Mouse (Mus musculus) lung, embryonic 15.5 days (tissue): ENCODE data around the gene Slit1. TPM values are rescaled to one million over a fixed set of nuclear protein-coding genes. Genes with fewer than 3 reads are reported as not detected.

ENCODE experiments used
- ATAC-seq: fragments of 200-750 bp; cut with Nextera tagmentation; 2 replicates; pipeline ENCODE4 v1.8.0; 2017; ENCODE audit warnings: moderate number of reproducible peaks, borderline replicate concordance; ENCODE audit not compliant: low FRiP score, low TSS enrichment; ENCODE audit errors: extremely low read depth
- H3K27ac ChIP-seq: fragments of 300-500 bp; sonication (generic); 2 replicates; pipeline ENCODE4 v1.5.1; 2015; ENCODE audit warnings: moderate library complexity, mild to moderate bottlenecking, inconsistent platforms
- H3K27me3 ChIP-seq: fragments of 300-500 bp; sonication (generic); 2 replicates; pipeline ENCODE4 v1.6.1; 2015; ENCODE audit warnings: inconsistent platforms
- H3K36me3 ChIP-seq: fragments of 300-500 bp; sonication (generic); 2 replicates; pipeline ENCODE4 v1.6.1; 2015; ENCODE audit warnings: inconsistent platforms
- H3K4me1 ChIP-seq: fragments of 300-500 bp; sonication (generic); 2 replicates; pipeline ENCODE4 v1.6.1; 2015; ENCODE audit warnings: inconsistent platforms
- H3K4me2 ChIP-seq: fragments of 300-500 bp; sonication (generic); 2 replicates; pipeline ENCODE4 v1.6.1; 2015; ENCODE audit warnings: inconsistent platforms, mild to moderate bottlenecking, moderate library complexity
- H3K4me3 ChIP-seq: fragments of 300-500 bp; sonication (generic); 2 replicates; pipeline ENCODE4 v1.5.1; 2015; ENCODE audit warnings: mild to moderate bottlenecking, inconsistent platforms
- H3K9ac ChIP-seq: fragments of 300-500 bp; sonication (generic); 2 replicates; pipeline ENCODE4 v1.6.1; 2015; ENCODE audit warnings: inconsistent platforms
- H3K9me3 ChIP-seq: fragments of 300-500 bp; sonication (generic); 2 replicates; pipeline ENCODE4 v1.6.1; 2016; ENCODE audit warnings: inconsistent platforms
- WGBS: fragments of 180-500 bp; shearing (Covaris S2); methylation state at CpG from one replicate; pipeline ENCODE4 v1.1.7; 2015; 5-methylcytosine and 5-hydroxymethylcytosine counted together
- microRNA-seq: library from miRNA; unstranded; fragments of <30 nt; microRNA quantifications from one replicate; pipeline ENCODE4, GENCODE M21; 2016
- polyA plus RNA-seq: library from polyadenylated mRNA; unstranded; fragments of >200 nt; fragmentation: Nextera tagmentation; extraction: Ambion mirVana; gene quantifications from 2 replicates; pipeline ENCODE4 v1.2.1, GENCODE M21; 2015

Gene Slit1
- polyA plus RNA-seq, 1 experiment from 2014 or later = 0.42 TPM

DNA sequence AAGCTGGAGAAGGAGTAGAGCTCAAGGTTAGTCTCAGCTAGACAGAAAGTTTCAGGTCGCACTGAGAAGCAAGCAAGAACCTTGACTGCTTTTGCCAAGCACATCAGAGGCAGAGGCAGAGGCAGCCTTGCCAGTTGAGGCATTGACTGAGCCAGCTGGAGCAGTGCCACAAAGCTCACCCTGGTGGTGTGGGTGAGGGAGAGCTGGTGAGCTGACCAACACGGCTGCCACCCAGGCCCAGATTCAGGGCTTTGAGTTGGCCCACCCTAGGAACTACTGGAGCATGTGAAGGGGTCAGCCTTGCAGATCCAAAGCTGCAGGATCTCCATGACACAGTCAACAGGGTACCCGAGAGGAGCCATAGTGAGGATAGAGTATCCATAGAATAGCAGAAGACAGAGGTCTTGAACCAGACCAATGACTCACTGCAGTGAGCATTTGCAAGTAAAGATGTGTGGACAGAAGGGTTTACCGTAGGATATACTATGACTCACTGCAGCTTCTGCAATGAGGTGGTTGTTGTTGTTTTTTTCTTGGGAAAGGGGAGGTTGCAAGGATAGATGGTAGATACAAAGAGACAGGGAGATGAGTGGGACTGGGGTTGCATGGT lies 164.0 kb downstream of the Slit1 start:
- 77% methylated on average over 4 of the region's 4 CpGs for WGBS
- Histone ChIP-seq H3K9me3 (no peaks in the 10 kb centered on the region), H3K4me1 (no peaks in the 10 kb centered on the region), H3K4me2 (no peak overlapping the region), H3K4me3 (no peak overlapping the region), H3K9ac (no peak overlapping the region), H3K27ac (no peak overlapping the region), H3K27me3 (no peaks in the 10 kb centered on the region), H3K36me3 (peaks cover 17% of the 10 kb centered on the region; the same call in 1 of the 2 replicates)
- ATAC-seq = no peak

DNA sequence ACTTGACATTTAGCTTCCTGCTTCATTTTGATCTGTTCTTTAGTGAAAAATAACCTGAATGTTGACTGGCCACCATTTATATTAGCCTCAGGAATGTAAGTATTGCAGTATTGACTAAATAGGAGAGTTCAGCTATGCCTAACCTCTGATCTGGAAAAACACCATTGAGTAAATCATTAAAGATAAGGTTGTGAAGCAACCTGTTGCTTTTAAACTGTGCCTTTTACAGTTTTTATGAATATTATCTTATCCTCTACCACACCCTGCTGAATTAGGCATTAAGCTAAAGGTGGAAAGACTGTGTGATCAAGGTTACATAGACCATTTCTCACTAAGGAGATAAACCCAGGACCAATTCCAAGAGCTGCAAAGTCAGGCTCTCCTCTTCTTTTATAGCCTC lies 165.9 kb downstream of the Slit1 start:
- H3K36me3 ChIP-seq = peaks cover 6% of the 10 kb centered on the region; the same call in 1 of the 2 replicates
- ATAC-seq = no peak

DNA sequence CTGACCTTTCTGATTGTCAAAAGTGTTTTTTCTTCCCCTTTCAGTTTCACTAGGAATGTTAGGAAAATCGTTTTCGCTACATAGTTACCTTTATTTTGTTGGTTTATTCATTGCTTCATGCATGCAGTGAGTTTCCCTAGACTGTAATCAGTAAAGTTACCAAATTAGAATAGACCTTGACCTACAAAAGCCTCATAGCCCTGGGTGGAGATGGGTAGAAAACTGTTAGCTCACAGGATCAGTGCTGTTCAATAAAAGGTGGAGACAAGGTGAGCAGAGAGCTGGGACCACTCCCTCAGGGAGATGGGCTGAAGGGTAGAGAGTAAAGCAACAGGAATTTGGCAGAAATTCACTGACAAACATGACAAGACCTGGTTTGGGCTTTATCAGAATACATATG lies 169.8 kb downstream of the Slit1 start:
- ATAC-seq = no peak
- H3K4me1 ChIP-seq = peaks cover 3% of the 10 kb centered on the region; the same call in 1 of the 2 replicates
- no peak overlapping the region for H3K9ac ChIP-seq
- H3K9me3 ChIP-seq = no peaks in the 10 kb centered on the region
- H3K4me3 ChIP-seq = no peak overlapping the region
- no peak overlapping the region for H3K4me2 ChIP-seq
- no peak overlapping the region for H3K27ac ChIP-seq
- WGBS = 83% methylated on average over 2 of the region's 2 CpGs
- no peaks in the 10 kb centered on the region for H3K36me3 ChIP-seq
- H3K27me3 ChIP-seq = no peaks in the 10 kb centered on the region

More for the DNA sequence above, 165.9 kb downstream of the Slit1 start:
- Histone ChIP-seq H3K27me3 (no peaks in the 10 kb centered on the region), H3K9me3 (no peaks in the 10 kb centered on the region), H3K9ac (no peak overlapping the region), H3K4me2 (no peak overlapping the region), H3K4me1 (no peaks in the 10 kb centered on the region), H3K4me3 (no peak overlapping the region), H3K27ac (no peak overlapping the region)

DNA sequence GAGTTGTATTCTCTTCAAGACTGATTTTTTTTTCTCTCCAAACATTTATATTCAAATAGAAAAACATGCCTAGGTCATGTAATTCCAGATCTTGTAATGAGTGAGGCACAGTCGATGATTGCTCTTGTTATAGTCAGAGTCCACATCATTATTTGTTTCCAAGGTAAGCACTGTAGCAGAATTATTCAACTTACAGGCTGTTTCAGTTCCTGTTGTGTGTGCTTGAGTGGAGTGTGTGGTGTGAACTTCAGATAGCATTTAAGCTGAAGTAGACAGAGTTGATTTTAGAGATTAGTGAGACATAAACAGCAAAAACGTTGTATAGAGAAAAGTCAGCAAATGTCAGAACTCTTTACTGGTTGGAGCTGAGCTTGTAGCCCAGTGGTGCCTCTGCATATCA lies 174.7 kb downstream of the Slit1 start:
- WGBS = 45% methylated on average over 2 of the region's 2 CpGs
- H3K4me1 ChIP-seq = peaks cover 3% of the 10 kb centered on the region; the same call in 1 of the 2 replicates
- H3K4me2 ChIP-seq = no peak overlapping the region
- H3K27ac ChIP-seq = no peak overlapping the region
- no peaks in the 10 kb centered on the region for H3K36me3 ChIP-seq
- no peak for ATAC-seq
- H3K9me3 ChIP-seq = no peaks in the 10 kb centered on the region
- no peak overlapping the region for H3K9ac ChIP-seq
- H3K27me3 ChIP-seq = no peaks in the 10 kb centered on the region
- no peak overlapping the region for H3K4me3 ChIP-seq

DNA sequence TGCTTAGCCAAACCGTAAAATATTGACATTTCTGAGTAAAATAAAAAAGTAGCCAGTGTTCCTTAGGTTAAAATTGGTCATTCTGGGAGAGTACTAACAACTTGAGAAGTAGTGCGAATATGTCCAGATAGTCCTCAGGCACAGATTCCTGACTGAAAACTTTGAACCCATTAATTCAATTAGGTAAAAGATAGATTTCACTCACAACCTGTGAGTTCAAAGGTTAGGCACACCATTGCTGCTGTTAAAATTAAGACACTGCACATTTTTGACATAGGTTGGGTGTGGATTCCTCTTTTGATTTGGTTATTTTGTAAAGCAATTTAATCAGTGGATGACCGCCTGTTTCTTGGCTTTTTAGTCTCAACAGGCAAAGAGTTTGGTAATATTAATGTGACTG lies 182.6 kb downstream of the Slit1 start:
- Histone ChIP-seq H3K27me3 (no peaks in the 10 kb centered on the region), H3K4me3 (no peak overlapping the region), H3K4me2 (no peak overlapping the region), H3K4me1 (no peaks in the 10 kb centered on the region), H3K9ac (no peak overlapping the region), H3K36me3 (peaks cover 14% of the 10 kb centered on the region), H3K27ac (no peak overlapping the region), H3K9me3 (no peaks in the 10 kb centered on the region)
- no peak for ATAC-seq
- 88% methylated on average over 3 of the region's 3 CpGs for WGBS

DNA sequence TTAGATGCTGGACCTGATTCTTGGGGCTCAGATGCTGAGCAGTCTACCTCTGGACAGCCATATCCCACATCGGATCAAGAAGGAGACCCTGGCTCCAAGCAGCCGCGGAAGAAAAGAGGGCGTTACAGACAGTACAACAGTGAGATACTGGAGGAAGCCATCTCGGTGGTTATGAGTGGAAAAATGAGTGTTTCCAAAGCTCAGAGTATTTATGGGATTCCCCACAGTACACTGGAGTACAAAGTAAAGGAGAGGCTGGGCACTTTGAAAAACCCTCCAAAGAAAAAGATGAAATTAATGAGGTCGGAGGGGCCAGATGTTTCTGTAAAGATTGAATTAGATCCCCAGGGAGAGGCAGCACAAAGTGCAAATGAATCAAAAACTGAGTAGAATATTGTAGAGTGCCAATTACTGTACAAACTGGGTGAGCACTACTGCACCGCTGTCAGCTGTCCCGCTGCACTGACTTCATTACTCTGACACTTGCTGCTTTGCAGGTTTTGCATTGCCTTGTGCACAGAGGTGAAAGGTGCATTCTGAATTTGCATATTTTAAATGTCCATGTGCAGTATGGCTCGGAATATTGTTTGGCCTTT lies 184.5 kb downstream of the Slit1 start:
- whole genome bisulfite sequencing = 90% methylated on average over 9 of the region's 9 CpGs
- no peak for ATAC-seq
- no peaks in the 10 kb centered on the region for H3K27me3 ChIP-seq
- H3K9ac ChIP-seq = no peak overlapping the region
- H3K9me3 ChIP-seq = no peaks in the 10 kb centered on the region
- H3K27ac ChIP-seq = no peak overlapping the region
- peaks cover 19% of the 10 kb centered on the region for H3K36me3 ChIP-seq
- H3K4me2 ChIP-seq = no peak overlapping the region
- no peak overlapping the region for H3K4me3 ChIP-seq
- no peaks in the 10 kb centered on the region for H3K4me1 ChIP-seq

DNA sequence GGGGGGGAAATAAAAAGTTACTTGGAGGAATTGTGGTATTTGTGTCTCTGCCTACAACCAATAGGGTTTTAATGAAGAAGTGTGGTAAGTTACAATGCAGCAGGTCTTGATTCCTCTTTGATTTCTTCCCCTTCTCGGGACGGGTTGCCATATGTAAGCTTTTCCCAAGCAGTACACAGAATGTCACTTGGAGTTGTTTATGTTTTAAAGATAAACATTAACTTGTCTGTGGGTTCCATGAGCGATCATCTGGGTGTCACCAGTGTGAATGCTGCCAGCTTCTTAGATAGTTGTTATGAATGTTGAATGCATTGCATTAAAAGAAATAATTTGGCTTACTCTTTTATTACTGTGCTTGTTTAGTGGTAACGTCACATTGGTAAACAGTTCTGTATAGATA lies 186.0 kb downstream of the Slit1 start:
- Histone ChIP-seq H3K9ac (no peak overlapping the region), H3K36me3 (peaks cover 22% of the 10 kb centered on the region), H3K27ac (no peak overlapping the region), H3K4me1 (no peaks in the 10 kb centered on the region), H3K4me2 (no peak overlapping the region), H3K9me3 (no peaks in the 10 kb centered on the region), H3K4me3 (no peak overlapping the region), H3K27me3 (no peaks in the 10 kb centered on the region)
- no peak for ATAC-seq
- WGBS = 50% methylated on average over 4 of the region's 4 CpGs

DNA sequence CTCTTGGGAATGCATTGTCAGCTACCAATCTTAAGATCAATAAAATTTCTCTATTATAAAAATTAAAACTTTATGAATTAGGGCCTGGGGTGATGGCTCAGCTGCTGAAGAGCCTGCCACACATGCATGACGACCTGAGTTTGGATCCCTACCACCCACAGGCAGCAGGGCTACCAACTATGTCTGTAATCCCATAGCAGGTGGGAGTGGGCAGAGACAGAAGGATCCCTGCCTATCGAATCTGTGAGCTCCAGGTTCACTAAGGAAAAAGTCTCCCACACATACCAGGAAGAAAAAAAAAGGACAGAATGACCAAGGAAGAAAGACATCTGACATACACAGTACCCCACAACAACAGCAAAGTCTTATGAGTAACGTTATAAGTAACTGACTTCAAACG lies 186.5 kb downstream of the Slit1 start:
- no peak overlapping the region for H3K4me3 ChIP-seq
- 67% methylated on average over 4 of the region's 4 CpGs for WGBS
- H3K36me3 ChIP-seq = peaks cover 24% of the 10 kb centered on the region
- no peak for ATAC-seq
- no peak overlapping the region for H3K9ac ChIP-seq
- H3K27ac ChIP-seq = peak overlapping the region; percentile 6; the same call in 1 of the 2 replicates
- H3K4me1 ChIP-seq = no peaks in the 10 kb centered on the region
- no peak overlapping the region for H3K4me2 ChIP-seq
- H3K9me3 ChIP-seq = no peaks in the 10 kb centered on the region
- no peaks in the 10 kb centered on the region for H3K27me3 ChIP-seq

Small RNA genes within 50 kb of the gene (microRNA-seq; reads per million reads assigned to microRNA genes)
- not detected for gene Mir8091

Other genes starting within 250 kb of the Slit1 start
- 2.2 and 2.5 TPM in 2 replicates for gene Gm340, start 161.3 kb downstream of the Slit1 start, polyA plus RNA-seq
- 29.8 and 30.8 TPM in 2 replicates for gene Arhgap19, start 58.4 kb upstream of the Slit1 start, polyA plus RNA-seq
- 7.2 and 7.3 TPM in 2 replicates for gene Frat1, start 86.3 kb upstream of the Slit1 start, polyA plus RNA-seq
- 4.1 and 4.4 TPM in 2 replicates for gene Frat2, start 104.5 kb upstream of the Slit1 start, polyA plus RNA-seq
- 13.7 and 13.8 TPM in 2 replicates for gene Rrp12, start 152.5 kb upstream of the Slit1 start, polyA plus RNA-seq
- gene Pgam1, start 168.3 kb upstream of the Slit1 start, polyA plus RNA-seq = 619 and 635 TPM in 2 replicates
- gene Exosc1, start 189.8 kb upstream of the Slit1 start, polyA plus RNA-seq = 71.4 and 72.6 TPM in 2 replicates
- 88.1 and 96.2 TPM in 2 replicates for gene Zdhhc16, start 189.8 kb upstream of the Slit1 start, polyA plus RNA-seq
- 29.7 and 35.3 TPM in 2 replicates for gene Mms19, start 237.5 kb upstream of the Slit1 start, polyA plus RNA-seq
- 17.2 and 17.5 TPM in 2 replicates for gene Ubtd1, start 238.1 kb upstream of the Slit1 start, polyA plus RNA-seq